Mouse (Mus musculus): ENCODE data around the gene Ucn2. TPM values are rescaled to one million over a fixed set of nuclear protein-coding genes. Genes with fewer than 3 reads are reported as not detected.

The Ucn2 gene
- polyA plus RNA-seq, 1 experiment: 2.3 TPM

DNA sequence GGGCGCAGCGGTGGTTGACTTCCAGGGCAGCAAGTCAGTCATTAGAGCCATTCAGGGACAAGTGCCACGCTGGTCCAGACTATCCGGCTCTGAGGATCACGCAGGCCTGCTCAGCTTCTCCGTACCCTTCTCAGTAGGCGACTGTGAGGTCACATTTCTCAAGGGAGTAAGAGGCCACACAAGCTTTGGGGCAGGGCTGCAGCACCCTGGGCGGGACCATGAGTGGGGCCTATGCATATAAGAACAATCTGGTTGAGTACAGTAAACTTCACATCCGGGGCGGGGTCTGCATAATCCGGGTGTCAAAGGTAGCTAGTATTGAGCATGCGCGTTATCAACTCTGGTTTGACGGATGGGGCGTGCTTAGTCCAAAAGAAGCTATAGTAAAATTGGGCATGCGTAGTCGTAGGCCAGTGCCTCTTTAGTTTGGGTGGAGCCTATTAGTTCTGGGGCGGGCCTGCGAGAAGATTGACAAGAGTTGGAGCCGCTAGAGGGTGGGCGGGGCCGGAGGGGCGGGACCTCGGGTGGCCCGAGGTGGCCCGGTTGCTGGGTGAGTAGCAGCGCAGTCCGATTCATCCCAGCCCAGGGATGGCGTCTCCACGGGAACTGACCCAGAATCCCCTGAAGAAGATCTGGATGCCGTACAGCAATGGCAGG is 5.7 kb downstream of the Ucn2 start, which contains the start of gene Pfkfb4:
Gene Pfkfb4, plus strand, starts transcription at position 351 of the 657 bp plus-strand sequence.
- Histone ChIP-seq H3K4me3 (replicated peaks; ENCODE audit: extremely low read depth, low read depth, low read length) (peak within 1 kb of the TSS; percentile 71), H3K4me1 (ENCODE audit: control insufficient read depth, insufficient read depth, low read length) (no peaks in the 10 kb centered on the region; the same call in 1 of the 2 replicates)
- 2% methylated on average over 31 of the region's 31 CpGs for WGBS
- peak; percentile 93 for DNase-seq
- peak; percentile 92 for TF ChIP-seq POLR2A (IDR thresholded peaks at IDR 0.05; ENCODE audit: borderline replicate concordance, extremely low read depth, low read depth, low read length)
- no peak for TF ChIP-seq CTCF (IDR thresholded peaks at IDR 0.05; ENCODE audit: insufficient read depth, low read length)

DNA sequence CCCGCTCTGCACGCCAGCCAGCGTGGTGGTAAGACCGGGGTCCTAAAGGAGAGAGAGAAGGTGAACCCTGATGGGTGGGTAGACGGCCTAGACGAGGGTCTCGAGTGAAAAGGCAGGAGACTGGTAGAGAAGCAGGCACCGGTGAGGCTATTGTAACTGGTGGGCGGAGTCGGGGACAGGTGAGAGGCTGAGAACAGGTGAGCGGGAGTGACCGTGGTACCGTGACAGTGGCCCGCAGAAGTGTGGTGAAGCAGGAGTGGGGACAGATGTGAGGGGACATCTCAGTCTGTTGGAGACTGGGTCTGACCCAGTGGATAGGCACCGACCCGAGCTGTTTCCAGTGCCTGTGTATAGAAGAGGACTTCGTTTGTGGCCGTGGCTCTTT is 6.3 kb downstream of the Ucn2 start:
- TF ChIP-seq CTCF (IDR thresholded peaks at IDR 0.05; ENCODE audit: insufficient read depth, low read length): no peak
- no peak for TF ChIP-seq POLR2A (IDR thresholded peaks at IDR 0.05; ENCODE audit: borderline replicate concordance, extremely low read depth, low read depth, low read length)
- Histone ChIP-seq H3K4me3 (replicated peaks; ENCODE audit: extremely low read depth, low read depth, low read length) (peak overlapping the region; percentile 71), H3K4me1 (ENCODE audit: control insufficient read depth, insufficient read depth, low read length) (no peaks in the 10 kb centered on the region; the same call in 1 of the 2 replicates)
- DNase-seq: no peak
- WGBS: 9% methylated on average over 18 of the region's 18 CpGs

DNA sequence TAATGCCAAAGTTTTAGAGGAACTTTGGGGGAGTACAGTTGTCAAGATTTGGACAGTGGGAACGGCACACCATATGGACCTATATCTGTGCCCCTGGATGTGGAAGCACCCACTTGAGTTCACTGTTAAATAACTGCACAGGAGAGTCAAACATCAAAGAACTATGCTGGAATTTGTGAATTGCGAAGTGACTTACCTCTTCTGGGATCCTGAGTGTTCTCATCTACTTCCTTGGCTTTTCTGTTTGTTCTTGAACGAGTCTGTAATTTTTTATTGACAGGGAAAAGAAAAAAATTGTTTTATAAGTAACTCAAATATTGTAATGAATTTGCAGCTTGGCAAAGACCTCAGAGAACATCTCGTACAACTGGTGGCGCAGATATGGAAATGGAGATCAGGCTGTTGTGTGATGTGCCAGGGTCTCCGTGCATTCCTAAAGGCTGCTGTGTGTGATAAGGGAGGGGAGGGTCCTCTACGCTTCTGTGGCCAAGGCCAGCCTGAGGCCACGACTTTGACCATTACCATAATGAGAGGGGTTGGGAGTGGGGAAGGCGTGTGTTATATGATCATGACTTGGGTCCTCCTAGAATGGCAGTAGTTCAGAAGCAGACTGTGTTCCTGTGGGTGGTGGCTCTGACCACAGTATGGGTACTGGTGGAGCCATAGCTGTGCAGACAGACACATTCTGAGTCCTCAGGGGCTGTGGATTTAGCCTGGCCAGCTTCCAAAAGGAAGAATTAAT is 7.0 kb downstream of the Ucn2 start:
- no peak for DNase-seq
- WGBS: 72% methylated on average over 9 of the region's 9 CpGs
- Histone ChIP-seq H3K4me3 (replicated peaks; ENCODE audit: extremely low read depth, low read depth, low read length) (peak overlapping the region; percentile 40), H3K4me1 (ENCODE audit: control insufficient read depth, insufficient read depth, low read length) (no peaks in the 10 kb centered on the region; the same call in 1 of the 2 replicates)
- TF ChIP-seq POLR2A (IDR thresholded peaks at IDR 0.05; ENCODE audit: borderline replicate concordance, extremely low read depth, low read depth, low read length): no peak; the same call in 1 of the 2 replicates

DNA sequence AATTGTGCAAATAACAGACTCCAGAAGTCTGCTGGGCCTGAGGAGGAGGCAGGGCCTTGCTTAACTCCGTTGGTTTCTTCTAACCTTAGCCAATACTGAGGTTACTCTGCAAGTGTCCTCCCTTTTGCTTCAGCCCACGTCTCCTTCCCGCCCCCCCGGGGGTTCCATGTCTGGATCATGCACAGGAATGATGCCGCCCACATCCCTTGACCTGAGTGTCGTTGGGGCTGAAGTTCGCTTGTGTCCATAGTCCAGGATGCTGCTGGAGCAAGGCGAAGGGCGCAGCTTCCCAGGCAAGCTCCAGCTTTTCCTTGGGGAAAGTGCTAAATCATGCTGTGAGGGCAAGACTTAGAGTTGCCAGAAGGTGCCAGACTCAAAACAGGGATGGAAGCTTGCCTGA is 10.6 kb downstream of the Ucn2 start:
- H3K4me1 ChIP-seq (ENCODE audit: control insufficient read depth, insufficient read depth, low read length): 0 out of 2 replicates have a peak, but pooled peaks cover 2% of the 10 kb centered on the region

DNA sequence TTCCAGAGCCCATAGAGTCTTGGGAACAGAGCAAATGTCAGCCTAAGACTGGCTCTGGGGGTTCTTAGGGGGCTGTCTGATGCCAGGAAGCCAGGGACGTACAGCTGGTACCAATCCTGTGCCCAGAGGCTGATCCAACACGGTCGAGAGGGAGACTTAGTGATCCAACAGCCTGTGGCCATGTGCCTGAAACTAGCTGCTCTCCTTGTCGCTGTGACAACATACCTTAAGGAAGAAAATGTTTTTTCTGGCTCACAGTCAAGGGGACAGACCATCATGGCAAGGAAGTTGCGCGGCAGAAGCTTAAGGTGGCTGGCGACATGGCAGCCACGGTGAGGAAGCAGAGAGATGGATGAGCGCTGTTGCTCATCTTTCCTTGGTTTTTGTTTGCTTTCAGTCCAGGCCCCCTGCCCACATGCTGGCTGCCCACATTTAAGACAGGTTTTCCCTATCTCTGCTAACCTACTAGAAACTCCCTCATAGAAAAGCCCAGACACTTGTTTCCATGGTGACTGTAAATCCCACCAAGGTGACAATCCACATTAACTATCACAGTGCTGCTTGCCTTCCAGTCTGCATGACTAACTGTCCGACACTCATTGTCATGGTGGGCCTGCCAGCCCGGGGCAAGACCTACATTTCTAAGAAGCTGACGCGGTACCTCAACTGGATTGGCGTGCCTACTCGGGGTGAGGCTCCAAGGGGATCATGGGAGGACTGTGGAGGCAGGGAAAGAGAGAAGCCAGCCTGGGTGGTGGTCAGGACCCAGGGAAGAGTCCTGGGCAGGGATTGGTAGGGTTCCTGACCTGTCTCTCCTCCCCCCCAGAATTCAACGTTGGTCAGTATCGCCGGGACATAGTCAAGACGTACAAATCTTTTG is 12.7 kb downstream of the Ucn2 start:
- Histone ChIP-seq H3K4me1 (ENCODE audit: control insufficient read depth, insufficient read depth, low read length) (0 out of 2 replicates have a peak, but pooled peaks cover 2% of the 10 kb centered on the region), H3K4me3 (replicated peaks; ENCODE audit: extremely low read depth, low read depth, low read length) (no peak overlapping the region)
- DNase-seq: no peak
- WGBS: 64% methylated on average over 19 of the region's 19 CpGs
- TF ChIP-seq POLR2A (IDR thresholded peaks at IDR 0.05; ENCODE audit: borderline replicate concordance, extremely low read depth, low read depth, low read length): no peak
- TF ChIP-seq CTCF (IDR thresholded peaks at IDR 0.05; ENCODE audit: insufficient read depth, low read length): no peak

More for the DNA sequence above, 10.6 kb downstream of the Ucn2 start:
- no peak for DNase-seq
- WGBS: 70% methylated on average over 9 of the region's 9 CpGs
- no peak overlapping the region for H3K4me3 ChIP-seq (replicated peaks; ENCODE audit: extremely low read depth, low read depth, low read length)
- TF ChIP-seq CTCF (IDR thresholded peaks at IDR 0.05; ENCODE audit: insufficient read depth, low read length): no peak
- TF ChIP-seq POLR2A (IDR thresholded peaks at IDR 0.05; ENCODE audit: borderline replicate concordance, extremely low read depth, low read depth, low read length): no peak

DNA sequence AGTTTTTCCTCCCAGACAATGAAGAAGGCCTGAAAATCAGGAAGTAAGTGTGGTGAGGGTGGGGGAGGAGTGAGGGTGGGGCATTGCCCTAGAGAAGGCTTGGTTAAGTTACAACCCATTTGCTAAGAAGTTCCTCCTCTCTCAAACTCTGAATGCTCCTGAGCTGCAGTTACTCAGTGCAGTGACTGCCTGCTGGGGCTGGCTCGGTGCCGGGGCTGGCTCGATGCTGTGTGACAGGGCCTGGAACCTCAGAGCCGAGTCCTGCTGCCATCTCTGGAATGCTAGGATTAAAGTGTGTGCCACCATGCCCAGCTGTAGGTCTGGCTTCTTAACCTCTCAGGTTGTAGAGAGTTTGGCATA is 13.3 kb downstream of the Ucn2 start:
- Histone ChIP-seq H3K4me1 (ENCODE audit: control insufficient read depth, insufficient read depth, low read length) (0 out of 2 replicates have a peak, but pooled peaks cover 2% of the 10 kb centered on the region), H3K4me3 (replicated peaks; ENCODE audit: extremely low read depth, low read depth, low read length) (no peak overlapping the region)
- TF ChIP-seq CTCF (IDR thresholded peaks at IDR 0.05; ENCODE audit: insufficient read depth, low read length) (no peak), POLR2A (IDR thresholded peaks at IDR 0.05; ENCODE audit: borderline replicate concordance, extremely low read depth, low read depth, low read length) (no peak)
- DNase-seq: no peak
- 58% methylated on average over 4 of the region's 4 CpGs for WGBS

DNA sequence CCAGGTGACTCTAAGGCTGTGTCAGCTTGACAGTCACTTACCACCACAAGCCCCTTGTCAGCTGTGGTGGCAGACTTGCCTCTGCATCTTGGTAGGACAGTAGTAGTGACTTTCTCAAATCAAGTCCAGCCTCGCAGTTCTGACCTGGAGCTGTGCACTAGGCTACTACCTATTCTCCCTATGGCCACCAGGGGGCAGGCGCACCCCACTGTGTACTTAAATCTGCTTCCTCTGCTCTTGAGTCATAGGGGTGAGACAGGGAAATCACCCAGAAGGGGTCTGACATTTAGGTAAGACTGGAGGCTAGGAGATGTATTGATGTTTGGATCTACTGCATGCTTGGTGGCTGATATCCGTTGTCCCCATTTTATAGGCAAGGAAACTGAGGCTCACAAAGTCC is 14.9 kb downstream of the Ucn2 start:
- TF ChIP-seq CTCF (IDR thresholded peaks at IDR 0.05; ENCODE audit: insufficient read depth, low read length) (peak; percentile 96), POLR2A (IDR thresholded peaks at IDR 0.05; ENCODE audit: borderline replicate concordance, extremely low read depth, low read depth, low read length) (no peak)
- peak; percentile 64 for DNase-seq
- 8% methylated on average over 3 of the region's 3 CpGs for WGBS
- H3K4me1 ChIP-seq (ENCODE audit: control insufficient read depth, insufficient read depth, low read length): 0 out of 2 replicates have a peak, but pooled peaks cover 2% of the 10 kb centered on the region
- no peak overlapping the region for H3K4me3 ChIP-seq (replicated peaks; ENCODE audit: extremely low read depth, low read depth, low read length)

DNA sequence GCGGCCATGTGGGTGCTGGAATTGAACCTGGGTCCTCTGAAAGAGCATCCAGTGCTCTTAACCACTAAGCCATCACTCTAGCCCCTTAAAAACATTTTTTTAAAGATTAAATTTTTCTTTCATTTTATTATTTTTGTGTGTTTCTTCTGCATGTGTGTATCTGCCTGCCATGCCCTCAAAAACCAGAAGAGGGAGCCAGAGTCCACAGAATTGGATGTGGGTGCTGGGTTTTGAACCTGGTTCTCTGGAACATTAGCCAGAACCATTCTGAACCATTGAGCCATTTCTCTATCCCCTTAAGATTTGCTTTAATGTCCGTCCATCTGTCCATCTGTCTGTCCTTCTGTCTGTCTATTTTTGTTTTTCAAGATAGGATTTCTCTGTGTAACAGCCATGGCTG is 17.4 kb downstream of the Ucn2 start:
- Histone ChIP-seq H3K4me1 (ENCODE audit: control insufficient read depth, insufficient read depth, low read length) (0 out of 2 replicates have a peak, but pooled peaks cover 2% of the 10 kb centered on the region), H3K4me3 (replicated peaks; ENCODE audit: extremely low read depth, low read depth, low read length) (no peak overlapping the region)
- WGBS: 66% methylated on average over 2 of the region's 2 CpGs
- TF ChIP-seq CTCF (IDR thresholded peaks at IDR 0.05; ENCODE audit: insufficient read depth, low read length) (peak; percentile 55), POLR2A (IDR thresholded peaks at IDR 0.05; ENCODE audit: borderline replicate concordance, extremely low read depth, low read depth, low read length) (no peak)
- peak; percentile 29 for DNase-seq

All from lung, adult 2 months (tissue).